Mouse (Mus musculus): ENCODE data around the gene Ndufaf1.
"Not testable (repeated sequence)": the region's sequence is repeated elsewhere in the genome, so short reads cannot be mapped to it uniquely, and the experiment has no call there.

Ndufaf1 gene

DNA sequence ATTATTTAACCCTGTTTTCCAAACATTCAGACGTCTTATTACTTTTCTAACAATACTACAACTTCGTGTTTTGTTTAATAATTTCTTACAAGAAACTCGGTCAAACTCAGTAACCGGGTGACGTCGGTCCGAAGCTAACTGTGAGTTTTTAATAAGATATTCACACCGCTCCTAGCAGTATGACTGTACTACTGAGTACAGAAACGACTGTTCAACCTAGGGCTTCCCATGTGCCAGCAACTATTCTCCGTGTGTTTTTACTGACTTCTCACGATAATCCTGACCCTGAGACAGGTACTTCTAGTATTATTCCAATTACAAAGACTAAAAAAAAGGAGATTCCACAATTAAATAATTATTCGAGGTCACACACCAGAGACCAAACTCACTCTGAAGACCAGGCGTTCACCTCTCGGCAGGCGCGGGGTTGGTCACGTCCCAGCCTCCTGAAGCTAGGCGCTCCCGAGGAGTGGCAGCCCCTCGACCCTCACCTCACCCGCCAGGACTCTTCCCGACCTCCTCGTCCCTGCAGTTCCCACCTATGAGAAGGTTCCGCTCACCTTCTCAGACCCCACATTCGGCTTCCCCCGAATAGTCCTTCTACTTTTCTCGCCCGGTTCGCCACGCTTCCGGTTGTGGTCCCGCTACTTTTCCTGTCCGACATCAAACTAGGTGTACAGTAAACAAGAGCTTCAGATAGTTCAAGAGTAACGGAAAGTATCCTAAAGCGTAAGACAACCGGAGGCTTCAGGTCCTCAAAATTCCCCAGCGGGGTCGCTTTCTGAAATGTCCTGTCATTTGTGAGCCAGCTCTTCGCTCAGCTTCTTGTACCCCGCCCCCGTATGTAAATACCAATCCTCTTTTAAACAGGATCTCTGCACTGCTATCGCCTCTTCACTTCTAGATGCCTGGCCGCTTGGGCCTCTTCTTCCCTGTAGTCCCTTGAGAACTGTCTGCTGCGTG lies at the start of gene Ndufaf1:
Ndufaf1 (minus strand) TSS at position 608 of the 963 bp plus-strand sequence.
- DNase-seq, result peak; percentile 81

DNA sequence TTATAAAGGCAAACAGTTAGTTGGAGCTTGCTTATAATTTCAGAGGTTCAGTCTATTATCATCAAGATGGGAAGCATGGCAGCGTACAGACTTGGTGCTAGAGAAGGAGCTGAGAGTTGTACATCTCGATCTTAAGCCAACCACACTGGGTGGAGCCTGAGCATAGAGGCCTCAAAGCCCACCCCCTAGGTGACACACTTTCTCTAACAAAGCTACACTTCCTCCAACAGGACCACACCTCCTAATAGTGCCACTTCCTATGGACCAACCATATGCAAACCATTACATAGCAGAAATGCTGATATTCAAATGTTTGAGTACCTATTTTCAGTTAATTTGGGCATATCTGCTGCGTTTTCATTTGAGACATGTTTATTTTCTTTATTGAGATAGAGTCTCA lies 47.4 kb upstream of the Ndufaf1 start:
- DNase-seq, result no peak

DNA sequence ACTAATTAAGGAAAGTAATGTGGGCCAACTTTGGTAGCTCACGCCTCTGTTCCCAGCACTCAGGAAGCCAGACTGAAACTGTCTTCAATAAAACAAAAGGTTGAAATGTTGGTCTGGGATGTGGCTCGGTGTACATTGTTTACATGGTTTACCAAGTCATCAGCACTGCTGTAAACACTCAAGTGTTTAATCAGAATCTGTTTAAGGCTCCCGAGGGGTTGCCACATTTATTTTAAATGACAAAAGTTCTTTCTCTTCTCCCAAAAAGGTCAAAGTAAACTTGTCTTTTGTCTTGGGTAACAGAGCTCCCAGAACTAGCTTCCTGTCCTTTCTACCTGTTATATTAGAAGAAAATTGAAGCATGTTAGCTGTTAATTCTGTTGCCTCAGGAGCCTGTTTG lies 45.0 kb upstream of the Ndufaf1 start:
- DNase-seq, result no peak

DNA sequence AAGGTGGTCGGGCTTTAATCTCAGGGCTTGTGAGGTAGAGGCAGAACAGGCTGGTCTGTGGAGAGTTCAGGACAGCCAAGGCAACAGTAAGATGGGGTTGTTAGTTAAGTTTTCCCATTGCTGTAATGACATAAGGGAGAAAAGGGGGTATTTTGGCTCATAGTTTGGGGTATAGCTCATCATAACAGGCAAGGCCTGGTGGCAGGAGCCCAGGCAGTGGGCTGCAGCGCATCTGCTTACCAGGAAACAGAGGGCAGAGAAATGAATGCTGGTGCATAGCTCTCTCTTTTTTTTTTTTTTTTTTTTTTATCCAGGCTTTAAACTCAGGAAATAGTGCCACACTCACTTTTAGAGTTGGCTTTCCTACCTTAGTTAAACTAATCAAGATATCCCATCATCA lies 40.5 kb upstream of the Ndufaf1 start:
- no peak for DNase-seq

DNA sequence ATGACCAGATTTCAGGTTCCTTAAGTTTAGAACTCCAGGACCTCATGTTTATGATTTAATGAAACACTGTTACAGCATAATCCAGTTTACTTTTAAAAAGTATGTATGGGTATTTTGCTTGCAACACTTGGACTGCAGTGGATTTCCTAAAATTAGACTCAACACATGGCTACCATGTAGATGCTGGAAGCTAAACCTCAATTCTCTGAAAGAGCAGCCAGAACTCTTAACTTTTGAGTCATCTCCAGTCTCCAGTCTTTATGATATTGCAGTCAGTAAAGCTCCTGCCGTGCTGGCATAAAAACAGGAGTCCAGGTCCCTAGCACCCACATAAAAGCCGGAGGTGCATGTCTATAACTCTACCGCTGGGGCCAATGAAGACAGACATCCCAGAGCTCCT lies 37.3 kb upstream of the Ndufaf1 start:
- no peak for DNase-seq

DNA sequence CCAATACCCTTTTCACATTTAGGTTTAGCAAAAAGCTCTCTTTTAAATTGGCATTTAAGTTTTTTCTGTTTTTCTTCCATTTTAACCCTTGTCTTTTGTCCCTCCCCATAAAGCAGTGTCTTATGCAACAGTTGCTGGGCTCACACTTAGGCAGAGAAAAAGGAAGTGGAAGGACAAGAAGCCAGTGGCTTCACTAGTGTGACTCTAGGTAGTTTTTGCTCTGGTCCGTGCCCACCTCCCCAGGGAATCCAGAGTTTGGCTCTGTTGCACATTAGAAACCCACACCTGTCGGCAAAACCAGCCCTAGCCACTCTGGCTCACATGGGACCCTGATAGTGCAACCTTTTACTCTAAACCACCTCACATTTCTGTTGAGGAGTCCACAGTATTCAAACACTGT lies 35.8 kb upstream of the Ndufaf1 start:
- no peak for DNase-seq

DNA sequence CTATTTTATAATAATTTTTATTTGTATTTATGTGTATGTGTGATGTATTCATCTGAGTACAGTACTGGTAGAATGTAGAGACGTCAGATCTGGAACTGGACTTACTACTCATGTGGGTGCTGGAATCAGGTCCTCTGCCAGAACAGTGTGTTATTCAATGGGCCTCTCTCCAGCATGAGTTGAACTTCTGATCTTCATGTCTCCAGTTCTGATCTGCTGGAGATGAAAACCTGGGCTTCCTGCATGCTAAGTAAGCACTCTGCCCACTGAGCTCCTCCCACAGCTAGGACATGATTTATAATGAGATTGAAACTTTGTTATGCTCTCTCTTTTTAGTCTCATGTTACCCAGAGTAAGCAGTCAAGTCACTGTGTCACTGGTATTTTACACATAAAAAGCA lies 33.5 kb upstream of the Ndufaf1 start:
- DNase-seq, result no peak

DNA sequence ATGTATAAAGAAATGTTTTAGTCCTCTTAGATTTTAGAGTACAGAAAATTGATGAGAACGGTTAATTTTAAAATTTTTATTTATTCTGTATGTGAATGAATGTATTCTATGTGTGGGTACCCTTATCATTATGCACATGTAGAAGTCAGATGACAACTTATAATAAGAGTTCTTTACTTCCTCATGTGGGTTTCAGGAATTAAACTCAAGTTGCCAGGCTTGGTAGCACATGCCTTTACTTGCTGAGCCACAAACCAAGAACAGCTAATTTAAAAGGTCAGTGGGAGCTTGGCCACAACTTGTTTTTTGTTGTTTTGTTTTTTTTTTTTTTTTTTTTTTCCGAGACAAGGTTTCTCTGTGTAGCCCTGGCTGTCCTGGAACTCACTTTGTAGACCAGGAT lies 32.2 kb upstream of the Ndufaf1 start:
- DNase-seq, result no peak

DNA sequence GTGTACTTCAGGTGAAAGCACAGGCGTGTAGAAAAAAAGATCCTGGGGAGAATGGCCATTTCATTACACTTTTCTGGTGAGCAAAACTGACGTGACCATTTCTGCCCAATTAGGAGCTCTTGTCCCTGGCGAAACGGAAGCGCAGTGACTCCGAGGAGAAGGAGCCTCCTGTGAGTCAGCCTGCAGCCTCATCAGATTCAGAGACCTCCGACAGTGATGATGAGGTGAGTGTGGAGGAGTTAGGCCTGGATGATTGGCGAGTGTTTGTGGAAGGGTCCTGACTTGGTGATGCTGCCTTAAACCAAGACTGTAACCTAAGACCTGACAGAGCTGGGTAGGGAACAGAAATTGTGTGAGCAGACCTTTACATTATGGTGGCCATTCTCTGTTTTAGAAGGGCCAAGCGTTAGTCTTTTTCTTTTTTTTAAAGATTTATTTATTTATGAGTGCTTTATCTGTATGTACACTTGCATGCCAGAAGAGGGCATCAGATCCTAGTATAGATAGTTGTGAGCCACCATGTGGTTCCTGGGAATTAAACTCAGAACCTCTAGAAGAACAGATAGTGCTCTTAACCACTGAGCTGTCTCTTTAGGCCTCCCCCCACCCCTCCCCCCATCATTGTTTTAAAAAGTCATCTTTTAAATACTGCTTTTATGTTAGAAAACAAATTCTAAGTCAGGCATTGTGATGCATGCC lies 29.5 kb upstream of the Ndufaf1 start:
- no peak for DNase-seq

DNA sequence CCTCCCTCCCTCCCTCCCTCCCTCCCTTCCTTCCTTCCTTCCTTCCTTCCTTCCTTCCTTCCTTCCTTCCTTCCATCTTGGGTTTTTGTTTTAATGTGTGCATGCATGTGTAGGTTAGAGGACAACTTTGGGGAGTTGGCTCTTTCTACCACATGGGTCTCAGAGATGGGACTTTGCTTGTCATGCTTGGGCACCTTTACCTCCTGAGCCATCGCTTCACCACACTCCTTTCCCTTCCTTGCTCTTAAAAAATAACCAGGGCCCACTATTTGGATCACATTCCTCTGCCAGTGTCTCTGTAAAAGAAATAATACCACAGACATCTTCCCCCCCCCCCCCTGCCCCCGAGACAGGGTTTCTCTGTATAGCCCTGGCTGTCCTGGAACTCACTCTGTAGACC lies 21.1 kb upstream of the Ndufaf1 start:
- DNase-seq, result no peak

DNA sequence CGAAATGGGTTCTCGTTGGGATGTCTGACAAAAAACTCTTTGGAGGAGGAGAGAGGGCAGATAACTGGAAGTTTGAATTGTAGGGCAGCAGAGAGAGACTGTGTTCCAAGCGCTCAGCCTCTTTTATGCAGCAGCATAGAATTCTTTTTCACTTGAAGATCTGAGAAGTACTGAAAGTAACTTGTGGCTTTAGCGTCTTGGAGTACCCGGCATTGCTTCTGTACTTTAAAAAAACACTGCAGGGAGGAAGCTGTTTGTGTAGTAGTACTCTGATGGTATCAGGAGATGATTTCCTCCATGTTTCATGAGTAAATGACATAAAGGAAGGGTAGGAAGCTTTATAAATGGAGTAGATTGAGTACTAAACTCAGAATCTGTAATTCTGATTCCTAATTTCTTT lies 13.2 kb upstream of the Ndufaf1 start:
- DNase-seq, result no peak

DNA sequence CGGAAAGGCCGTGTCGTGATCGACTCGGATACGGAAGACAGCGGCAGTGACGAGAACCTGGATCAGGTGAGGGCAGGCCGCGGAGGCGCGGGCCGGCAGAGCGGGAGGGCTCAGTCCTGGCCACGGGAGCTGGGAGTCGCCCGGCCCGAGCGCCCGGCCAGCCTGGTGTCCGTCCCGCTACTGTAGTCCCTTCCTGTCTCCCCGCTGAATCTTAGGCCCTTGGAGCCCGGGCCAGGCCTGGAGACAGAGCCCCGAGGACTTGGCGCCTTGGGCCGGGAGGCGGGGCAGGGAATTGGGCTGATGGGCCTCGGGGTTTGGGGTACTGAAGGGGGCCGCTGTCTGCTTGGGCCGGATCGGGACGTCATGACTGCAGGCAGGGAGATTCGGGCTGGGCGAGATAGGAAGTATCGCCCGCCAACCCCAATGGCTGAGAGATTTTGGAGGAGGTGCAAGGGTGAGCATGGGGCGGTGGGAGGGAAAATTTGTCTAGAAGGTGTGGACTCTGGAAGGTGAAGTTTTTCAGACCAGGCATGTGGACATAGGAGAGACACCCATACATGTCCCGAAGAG lies 12.7 kb upstream of the Ndufaf1 start:
- no peak for DNase-seq

DNA sequence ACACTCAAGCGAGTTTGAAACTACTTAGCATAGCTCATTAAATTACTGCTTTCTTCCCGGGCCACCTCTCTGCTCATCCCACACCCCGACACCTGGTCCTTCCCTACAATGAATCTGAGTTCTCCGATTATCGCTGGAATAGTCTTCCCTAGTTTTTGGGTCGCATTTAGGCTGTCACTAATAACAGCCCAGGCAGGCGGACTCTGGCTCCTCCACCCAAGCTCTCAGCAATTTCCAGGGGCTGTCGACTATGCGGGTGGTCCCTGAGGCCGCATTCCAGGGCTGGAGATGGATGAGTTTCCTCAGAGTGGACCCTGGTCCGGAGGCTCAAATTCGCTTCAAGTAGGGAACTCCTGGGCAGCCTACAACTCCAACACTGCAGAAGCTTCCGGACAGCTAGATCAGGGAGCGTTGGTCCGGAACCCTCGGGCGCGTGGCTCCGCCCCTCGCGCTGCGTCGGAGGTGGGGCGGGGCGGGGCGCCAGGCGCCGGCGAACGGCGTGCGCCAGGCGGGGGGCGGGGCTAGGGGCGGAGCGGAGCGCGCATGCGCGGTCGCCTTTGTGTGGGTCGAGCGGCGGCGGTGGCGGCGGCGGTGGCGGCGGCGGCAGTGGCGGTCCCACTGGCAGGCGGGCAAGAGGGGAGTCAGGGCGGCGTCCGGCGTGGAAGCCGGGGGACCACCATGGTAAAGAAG lies 12.0 kb upstream of the Ndufaf1 start, which contains the start of gene Rtf1:
Rtf1 (plus strand) TSS at position 544 of the 690 bp plus-strand sequence.
- DNase-seq, result peak; percentile 94

DNA sequence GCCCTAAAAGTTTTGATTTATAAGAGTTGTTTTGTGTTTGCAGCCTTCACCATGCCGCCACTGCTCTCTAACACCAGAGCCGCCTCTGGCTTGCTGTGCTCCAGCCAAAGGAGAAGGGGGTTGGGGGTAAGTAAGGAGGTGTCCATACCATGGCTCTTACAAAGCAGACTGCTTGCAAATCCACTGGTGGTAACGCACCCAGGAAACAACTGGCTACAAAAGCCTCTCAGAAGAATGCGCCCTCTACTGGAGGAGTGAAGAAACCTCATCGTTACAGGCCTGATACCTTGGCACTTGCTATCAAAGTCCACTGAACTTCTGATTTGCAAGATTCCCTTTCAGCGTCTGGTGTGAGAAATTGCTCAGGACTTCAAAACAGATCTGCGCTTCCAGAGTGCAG lies 6.4 kb upstream of the Ndufaf1 start:
- no peak for DNase-seq

DNA sequence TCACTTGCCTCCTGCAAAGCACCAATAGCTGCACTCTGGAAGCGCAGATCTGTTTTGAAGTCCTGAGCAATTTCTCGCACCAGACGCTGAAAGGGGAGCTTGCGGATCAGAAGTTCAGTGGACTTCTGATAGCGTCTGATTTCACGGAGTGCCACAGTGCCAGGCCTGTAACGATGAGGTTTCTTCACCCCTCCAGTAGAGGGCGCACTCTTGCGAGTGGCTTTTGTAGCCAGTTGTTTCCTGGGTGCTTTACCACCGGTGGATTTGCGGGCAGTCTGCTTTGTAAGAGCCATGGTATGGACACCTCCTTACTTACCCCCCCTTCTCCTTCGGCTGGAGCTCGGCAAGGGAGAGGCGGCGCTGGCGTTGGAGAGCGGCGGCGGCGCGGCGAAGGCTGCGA lies 3.1 kb upstream of the Ndufaf1 start:
- not testable (repeated sequence) for DNase-seq

DNA sequence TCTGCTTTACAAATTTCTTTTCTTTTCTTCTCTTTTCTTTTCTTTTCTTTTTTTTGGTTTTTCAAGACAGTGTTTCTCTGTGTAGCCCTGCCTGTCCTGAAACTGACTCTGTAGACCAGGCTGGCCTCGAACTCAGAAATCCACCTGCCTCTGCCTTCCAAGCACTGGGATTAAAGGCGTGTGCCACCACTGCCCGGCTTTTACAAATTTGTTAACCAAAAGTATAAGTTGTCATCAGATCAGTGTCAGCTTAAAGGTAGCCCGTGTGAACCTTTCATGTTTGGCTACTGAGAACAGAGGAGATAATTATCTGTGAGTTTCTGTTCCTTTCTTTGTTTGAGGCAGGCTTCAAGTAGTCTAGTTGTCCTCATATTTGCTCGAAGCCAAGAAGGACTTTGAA lies 18.4 kb downstream of the Ndufaf1 start:
- DNase-seq, result no peak

DNA sequence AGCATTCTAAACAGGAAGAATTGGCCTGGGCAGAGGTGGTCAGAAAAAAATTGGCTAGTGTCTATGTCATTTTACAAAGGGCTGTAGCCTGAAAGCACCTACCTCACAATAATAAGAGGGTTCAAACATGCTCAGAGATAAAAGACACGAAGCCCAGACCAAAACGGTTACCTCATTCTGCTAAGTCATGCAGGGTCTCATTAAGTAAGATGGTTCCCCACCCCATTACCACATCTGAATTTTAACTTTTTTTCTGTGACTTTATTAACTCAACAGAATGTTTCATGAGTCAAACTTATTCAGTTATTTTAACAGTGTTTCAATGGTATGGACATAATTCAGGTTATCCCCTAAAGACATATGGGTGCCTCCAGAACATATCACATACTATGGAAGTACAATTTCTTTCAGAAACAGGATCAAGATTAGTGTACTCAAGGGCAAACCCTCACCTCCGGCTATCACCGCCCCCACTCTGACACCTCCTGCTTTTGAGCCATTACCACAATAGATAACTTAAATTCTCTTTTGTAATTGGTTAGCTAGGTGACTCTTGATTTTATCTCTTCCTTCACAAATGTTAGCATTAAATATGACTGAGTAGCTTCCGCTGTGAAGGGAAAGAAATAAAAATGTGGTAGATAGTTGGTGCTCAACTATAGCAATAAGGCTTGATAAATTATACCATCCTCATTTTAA lies 21.3 kb downstream of the Ndufaf1 start:
- no peak for DNase-seq

DNA sequence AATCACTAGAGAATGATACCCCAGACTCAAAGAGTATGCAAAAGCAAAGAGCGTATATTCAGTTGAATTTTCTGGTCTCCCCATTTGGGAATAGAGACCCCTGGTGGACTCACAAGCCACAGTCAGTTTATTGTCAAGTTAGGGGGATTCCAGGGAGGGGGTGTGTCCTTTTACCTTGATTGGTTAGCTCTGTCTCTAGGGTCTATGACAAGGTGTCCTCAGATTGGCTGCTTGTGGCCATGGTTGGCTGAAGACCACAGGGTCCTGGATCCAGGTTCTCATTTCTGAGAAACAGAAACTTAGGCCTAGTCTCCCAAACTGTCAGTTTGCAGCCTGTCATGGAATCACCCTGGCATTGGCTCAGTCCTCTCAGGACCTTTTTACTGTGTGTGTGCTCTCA lies 25.8 kb downstream of the Ndufaf1 start:
- no peak for DNase-seq

DNA sequence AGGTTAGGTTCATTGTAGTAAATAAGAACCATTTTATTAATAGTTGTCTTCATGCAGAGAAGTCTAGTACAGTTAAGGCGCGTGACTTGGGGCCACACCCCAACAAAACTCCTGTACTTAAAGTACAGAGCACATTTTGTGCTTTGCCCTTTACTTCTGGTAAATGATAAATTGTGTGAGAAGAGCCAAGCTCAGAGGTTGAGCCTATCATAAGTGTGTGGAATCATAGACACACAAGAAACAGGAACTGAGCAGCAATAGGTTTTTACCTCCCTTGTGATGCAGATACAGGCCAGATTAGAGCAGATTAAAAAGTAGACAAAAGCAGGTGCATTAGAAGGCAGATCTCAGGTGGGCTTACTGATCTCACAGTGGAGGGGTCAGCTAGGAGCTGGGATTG lies 41.3 kb downstream of the Ndufaf1 start:
- no peak for DNase-seq

DNA sequence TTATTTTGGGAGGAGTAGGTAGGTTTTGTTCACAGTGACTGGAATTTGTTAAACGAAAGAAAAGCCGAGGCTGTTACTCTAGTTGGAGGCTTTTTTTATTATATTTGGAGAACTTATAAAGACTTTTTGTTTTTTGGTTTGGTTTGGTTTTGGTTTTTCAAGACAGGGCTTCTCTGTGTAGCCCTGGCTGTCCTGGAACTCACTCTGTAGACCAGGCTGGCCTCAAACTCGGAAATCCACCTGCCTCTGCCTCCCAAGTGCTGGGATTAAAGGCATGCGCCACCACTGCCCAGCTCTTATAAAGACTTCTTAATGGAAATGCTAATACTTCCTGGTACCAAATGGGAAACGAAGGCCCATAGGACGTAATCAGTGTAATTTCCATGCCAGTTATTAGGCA lies 43.6 kb downstream of the Ndufaf1 start:
- DNase-seq, result not testable (repeated sequence)

DNA sequence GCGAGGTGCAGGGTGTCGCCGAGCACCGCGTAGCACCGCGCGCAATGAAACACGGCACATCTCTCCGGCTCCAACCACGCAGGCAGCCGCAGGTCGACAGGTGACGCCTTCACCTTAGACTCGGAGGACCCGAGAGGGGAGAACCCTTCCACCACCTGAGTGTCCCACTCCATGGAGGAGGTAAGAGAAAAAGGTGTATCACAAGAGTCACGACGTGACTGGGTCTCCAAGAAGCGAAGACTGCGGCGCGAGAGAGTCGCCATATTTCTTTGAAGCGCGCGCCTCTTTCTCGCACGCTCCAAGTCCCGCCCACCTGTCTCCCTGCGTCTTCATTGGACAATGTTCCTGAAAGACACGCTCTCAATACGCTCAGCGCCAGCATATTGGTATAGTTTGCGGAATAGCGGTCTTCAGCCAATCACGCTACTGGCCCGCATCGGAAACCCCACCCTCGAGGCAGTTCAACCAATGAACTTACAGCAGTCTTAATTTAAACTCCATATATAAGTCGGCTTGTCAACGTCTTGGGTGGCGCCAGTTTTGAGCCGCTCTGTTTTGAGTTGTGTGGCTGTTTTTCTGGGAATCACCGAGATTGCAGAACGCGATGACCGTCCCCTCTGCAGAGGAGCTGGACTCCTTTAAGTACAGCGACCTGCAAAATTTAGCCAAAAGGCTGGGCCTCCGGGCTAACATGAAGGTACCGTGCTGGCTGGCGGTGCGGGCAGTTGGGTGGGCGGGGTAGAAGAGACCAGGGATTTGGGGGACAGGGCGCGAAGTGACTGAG lies 44.2 kb downstream of the Ndufaf1 start, which contains the start of the genes Nusap1 and Oip5:
Nusap1 (plus strand) TSS at position 100 of the 784 bp plus-strand sequence.
Oip5 (minus strand) TSS at position 271 of the 784 bp plus-strand sequence.
- DNase-seq, result peak; percentile 88

DNA sequence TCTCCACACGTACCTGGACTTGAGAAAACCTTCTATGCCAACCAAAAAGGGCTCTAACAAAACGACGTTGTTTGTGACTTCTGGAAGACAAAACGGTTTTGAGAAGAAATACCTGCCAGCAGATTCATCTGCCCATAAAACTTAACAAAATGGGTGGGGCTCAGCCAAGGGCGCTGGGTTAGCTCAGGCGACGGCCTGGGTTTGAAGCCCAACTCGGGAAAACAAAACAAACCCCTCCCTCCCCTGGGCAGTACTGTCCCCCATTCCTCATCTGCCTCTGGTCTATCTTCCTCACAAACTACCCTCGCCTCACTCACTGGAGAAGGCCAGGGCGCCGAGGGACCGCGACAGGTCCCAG lies 44.8 kb downstream of the Ndufaf1 start:
- no peak for DNase-seq
